Mouse (Mus musculus): ENCODE data around the gene Art1. TPM values are rescaled to one million over a fixed set of nuclear protein-coding genes. Genes with fewer than 3 reads are reported as not detected.

Art1 gene
- total and polyA plus RNA-seq, 3 experiments = 0.20 to 0.67 (median 0.21) TPM

- dilution Hi-C loops (cut with MboI; ENCODE audit: extremely low pct_ligation_motif_present, extremely low pct_unique_long_range_greater_than_20kb, low sequenced_read_pairs) (no loop called here), in situ Hi-C loops (cut with MboI; ENCODE audit: low pct_ligation_motif_present, low pct_unique_long_range_greater_than_20kb, low sequenced_read_pairs) (loop anchor here (10.0 kb wide), 1 partner anchor 173 kb away; no protein-coding TSS in a partner anchor)
- Histone ChIP-seq H3K9ac (ENCODE audit: insufficient read depth, low read depth) (no peak overlapping the region), H3K79me2 (replicated peaks; ENCODE audit: control insufficient read depth, extremely low read depth, insufficient read depth, poor library complexity, severe bottlenecking) (no peaks in the 10 kb centered on the region), H3K9me3 (replicated peaks; ENCODE audit: low read length) (no peaks in the 10 kb centered on the region), H3K4me1 (ENCODE audit: control insufficient read depth in 1 of 2, insufficient read depth in 2 of 2) (0 out of 4 replicates have a peak, but pooled peaks cover 0 to 2% of the 10 kb centered on the region in 2 experiments), H3K27me3 (replicated peaks) (no peaks in the 10 kb centered on the region), H3K36me3 (replicated peaks in 1 of 2; ENCODE audit: control insufficient read depth in 1 of 2, insufficient read depth in 1 of 2, low read length in 1 of 2) (peaks cover 39 to 85% of the 10 kb centered on the region in 2 experiments), H3K4me2 (ENCODE audit: insufficient read depth, low read depth, poor library complexity, severe bottlenecking) (no peak overlapping the region), H3K27ac (ENCODE audit: insufficient read depth, low read depth) (no peak overlapping the region), H3K4me3 (replicated peaks in 1 of 3; ENCODE audit: low read depth in 2 of 3, low read length in 2 of 3, poor library complexity in 1 of 3) (no peak overlapping the region)
- DNase-seq (ENCODE audit: extremely low read depth) = no peak
- TF ChIP-seq USF1 (IDR thresholded peaks at IDR 0.05; ENCODE audit: low read depth, low read length) = no peak
- TF ChIP-seq ETS1 (conservative IDR thresholded peaks at IDR 0.05; ENCODE audit: low read depth, low read length) = no peak
- no peak for TF ChIP-seq ZMIZ1 (IDR thresholded peaks at IDR 0.05; ENCODE audit: low read depth, low read length)
- no peak for TF ChIP-seq ZNF384 (IDR thresholded peaks at IDR 0.05; ENCODE audit: low read depth, low read length)
- no peak for TF ChIP-seq RCOR1 (conservative IDR thresholded peaks at IDR 0.05; ENCODE audit: low read depth, low read length)
- no peak for TF ChIP-seq MXI1 (IDR thresholded peaks at IDR 0.05; ENCODE audit: low read depth, low read length)
- TF ChIP-seq HCFC1 (IDR thresholded peaks at IDR 0.05; ENCODE audit: low read depth, low read length) = no peak
- TF ChIP-seq JUN (IDR thresholded peaks at IDR 0.05; ENCODE audit: insufficient read depth, low read depth, low read length) = no peak
- TF ChIP-seq MYC (IDR thresholded peaks at IDR 0.05; ENCODE audit: low read depth, low read length) = no peak
- TF ChIP-seq BHLHE40 (IDR thresholded peaks at IDR 0.05; ENCODE audit: low read depth, low read length) = no peak
- no peak for TF ChIP-seq TBP (conservative IDR thresholded peaks at IDR 0.05; ENCODE audit: low read depth, low read length)
- TF ChIP-seq IRF4 (IDR thresholded peaks at IDR 0.05; ENCODE audit: low read depth, low read length) = no peak
Measured at GRCm38 (mm10) chr7:102087336-102087735, 14.2 kb upstream of the Art1 start.

DNA sequence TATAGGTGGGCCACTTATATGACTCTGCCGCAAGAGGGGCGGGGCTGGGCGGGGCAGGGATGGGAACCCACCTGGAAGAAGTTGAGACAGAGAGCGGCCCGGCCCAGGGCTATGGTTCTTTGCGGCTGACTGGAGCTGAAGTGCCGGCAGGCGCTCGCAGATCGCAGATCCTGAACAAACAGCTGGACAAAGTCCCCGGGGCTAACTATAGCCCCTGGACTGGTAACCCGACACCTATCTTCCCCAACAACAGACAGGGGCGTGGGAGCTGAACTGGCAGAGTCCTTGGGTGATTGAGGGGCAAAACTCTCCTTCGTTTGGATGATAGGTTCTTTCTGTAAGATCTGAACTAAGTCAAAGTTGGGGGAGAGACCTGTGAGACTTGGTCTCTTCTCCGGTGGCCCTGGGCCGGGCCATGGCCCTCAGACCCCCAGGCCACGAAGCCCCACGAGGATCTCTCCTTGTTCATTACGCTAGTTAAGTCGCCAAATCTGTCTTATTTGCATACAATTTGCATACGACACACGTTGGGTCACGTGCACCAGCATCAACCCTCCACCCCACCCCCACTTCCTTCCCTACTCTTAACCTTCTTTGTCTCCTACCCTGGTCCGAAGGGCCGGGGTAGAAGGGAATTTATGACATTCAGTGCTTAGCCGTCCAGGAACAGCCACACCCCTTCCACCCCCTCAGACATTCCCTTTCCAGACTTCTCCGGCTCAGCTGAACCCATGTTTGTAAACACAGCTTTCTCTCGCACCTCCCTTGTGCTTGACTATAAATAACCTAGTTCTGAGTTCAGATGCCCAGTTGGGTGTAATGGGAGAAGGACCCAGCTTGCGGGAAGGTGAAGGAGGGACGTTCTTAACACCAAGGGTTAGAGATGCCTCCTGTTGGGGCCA lies 1.5 kb upstream of the Art1 start:
- in situ Hi-C loops (cut with MboI; ENCODE audit: low pct_ligation_motif_present, low pct_unique_long_range_greater_than_20kb, low sequenced_read_pairs) = no loop called here
- TF ChIP-seq ZC3H11A (IDR thresholded peaks at IDR 0.05; ENCODE audit: low read depth, low read length) (no peak), SMC3 (IDR thresholded peaks at IDR 0.05; ENCODE audit: low read depth, low read length) (no peak), MEF2A (IDR thresholded peaks at IDR 0.05; ENCODE audit: borderline replicate concordance, low read depth, low read length) (no peak), RAD21 (IDR thresholded peaks at IDR 0.05; ENCODE audit: low read depth, low read length) (no peak), JUND (conservative IDR thresholded peaks at IDR 0.05; ENCODE audit: low read depth, low read length) (no peak), E2F4 (IDR thresholded peaks at IDR 0.05; ENCODE audit: insufficient replicate concordance, low read depth, low read length) (no peak), USF1 (IDR thresholded peaks at IDR 0.05; ENCODE audit: low read depth, low read length) (peak; percentile 69), ZMIZ1 (IDR thresholded peaks at IDR 0.05; ENCODE audit: low read depth, low read length) (no peak), RCOR1 (conservative IDR thresholded peaks at IDR 0.05; ENCODE audit: low read depth, low read length) (no peak), ELF1 (IDR thresholded peaks at IDR 0.05; ENCODE audit: low read depth, low read length) (no peak), NRF1 (IDR thresholded peaks at IDR 0.05; ENCODE audit: low read depth, low read length) (no peak), ETS1 (conservative IDR thresholded peaks at IDR 0.05; ENCODE audit: low read depth, low read length) (no peak), MAFK (IDR thresholded peaks at IDR 0.05; ENCODE audit: insufficient replicate concordance, low read length) (no peak), CHD1 (IDR thresholded peaks at IDR 0.05; ENCODE audit: low read depth, low read length) (no peak), EP300 (IDR thresholded peaks at IDR 0.05; ENCODE audit: low read length) (no peak), MXI1 (IDR thresholded peaks at IDR 0.05; ENCODE audit: low read depth, low read length) (no peak), MAX (IDR thresholded peaks at IDR 0.05; ENCODE audit: low read length) (0 out of 2 replicates have a peak, but pooled peaks have one; percentile 27), CHD2 (IDR thresholded peaks at IDR 0.05; ENCODE audit: low read length) (no peak), UBTF (IDR thresholded peaks at IDR 0.05; ENCODE audit: low read depth, low read length) (no peak), IRF4 (IDR thresholded peaks at IDR 0.05; ENCODE audit: low read depth, low read length) (no peak), NELFE (IDR thresholded peaks at IDR 0.05; ENCODE audit: low read depth, low read length) (no peak), MAZ (IDR thresholded peaks at IDR 0.05; ENCODE audit: low read depth, low read length) (no peak), MYC (IDR thresholded peaks at IDR 0.05; ENCODE audit: low read depth, low read length) (no peak), ZNF384 (IDR thresholded peaks at IDR 0.05; ENCODE audit: low read depth, low read length) (no peak), POLR2A (IDR thresholded peaks at IDR 0.05; ENCODE audit: low read depth, low read length) (no peak)

More for the DNA sequence above, 1.5 kb upstream of the Art1 start:
- peak; percentile 29 for DNase-seq (ENCODE audit: extremely low read depth)
- H3K9me3 ChIP-seq (replicated peaks; ENCODE audit: low read length) = no peaks in the 10 kb centered on the region
- H3K27me3 ChIP-seq (replicated peaks) = no peaks in the 10 kb centered on the region
- H3K9ac ChIP-seq (ENCODE audit: insufficient read depth, low read depth) = no peak overlapping the region
- H3K4me1 ChIP-seq (ENCODE audit: control insufficient read depth in 1 of 2, insufficient read depth in 2 of 2) = peaks cover 0 to 25% of the 10 kb centered on the region in 2 experiments; a peak in 3 of 4 replicates
- no peak overlapping the region for H3K4me3 ChIP-seq (replicated peaks in 1 of 3; ENCODE audit: low read depth in 2 of 3, low read length in 2 of 3, poor library complexity in 1 of 3)
- no peaks in the 10 kb centered on the region for H3K79me2 ChIP-seq (replicated peaks; ENCODE audit: control insufficient read depth, extremely low read depth, insufficient read depth, poor library complexity, severe bottlenecking)
- H3K27ac ChIP-seq (ENCODE audit: insufficient read depth, low read depth) = no peak overlapping the region
- peak overlapping the region; percentile 18 for H3K4me2 ChIP-seq (ENCODE audit: insufficient read depth, low read depth, poor library complexity, severe bottlenecking)
- peaks cover 0 to 43% of the 10 kb centered on the region in 2 experiments for H3K36me3 ChIP-seq (replicated peaks in 1 of 2; ENCODE audit: control insufficient read depth in 1 of 2, insufficient read depth in 1 of 2, low read length in 1 of 2)
- dilution Hi-C loops (cut with MboI; ENCODE audit: extremely low pct_ligation_motif_present, extremely low pct_unique_long_range_greater_than_20kb, low sequenced_read_pairs) = no loop called here
